Mouse (Mus musculus) adrenal gland, postnatal 36 days (tissue): Measurements from ENCODE around the gene Oprd1. TPM values are rescaled to one million over a fixed set of nuclear protein-coding genes. Genes with fewer than 3 reads are reported as not detected.

Source experiments
- DNase-seq, 2 experiments: peaks; one replicate each; pipeline ENCODE4 v3.0.0; 2021; ENCODE audit warnings: mixed read lengths in 1 of 2
- total RNA-seq, 2 experiments: library from RNA; stranded (reverse); gene quantifications; 2 replicates each; pipeline ENCODE4 v1.2.3; 2021

The Oprd1 gene
- total RNA-seq, 2 experiments from 2014 or later: 0.79 to 0.82 TPM

DNA sequence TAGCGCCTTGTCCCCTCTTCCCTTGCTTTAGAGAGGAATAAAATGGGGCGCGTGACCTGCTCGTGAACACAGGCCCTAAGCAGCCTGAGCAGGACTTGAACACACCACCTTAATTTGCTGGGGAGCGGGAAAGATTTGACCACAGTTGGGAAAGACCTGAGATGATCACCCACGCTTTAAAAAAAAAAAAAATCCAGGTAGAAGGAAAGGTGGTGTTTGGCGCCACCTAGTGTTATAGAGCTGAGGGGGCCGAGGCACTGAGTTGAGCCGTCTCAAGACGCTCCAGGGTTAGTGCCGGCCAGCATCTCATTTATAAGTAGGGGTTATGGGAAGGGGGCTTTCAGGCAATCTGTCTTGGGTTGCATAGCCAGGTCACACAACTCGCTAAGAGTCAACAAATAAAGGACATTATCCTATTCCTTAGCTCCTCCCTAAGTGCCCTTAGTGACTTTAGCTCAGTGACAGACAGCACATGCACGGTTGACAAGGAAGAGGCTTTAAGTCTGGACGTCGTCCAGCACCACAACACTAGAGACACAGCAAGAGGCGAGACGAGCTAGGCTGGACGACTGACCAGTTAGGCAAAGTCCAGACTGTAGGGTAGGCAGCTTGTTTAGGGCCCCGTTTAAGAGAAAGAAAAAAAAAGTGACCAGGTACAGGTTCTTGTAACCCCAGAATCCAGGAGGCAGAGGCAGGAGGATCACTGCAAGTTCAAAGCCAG lies 64.6 kb downstream of the Oprd1 start:
- peak; percentile 71 to 77 for DNase-seq

DNA sequence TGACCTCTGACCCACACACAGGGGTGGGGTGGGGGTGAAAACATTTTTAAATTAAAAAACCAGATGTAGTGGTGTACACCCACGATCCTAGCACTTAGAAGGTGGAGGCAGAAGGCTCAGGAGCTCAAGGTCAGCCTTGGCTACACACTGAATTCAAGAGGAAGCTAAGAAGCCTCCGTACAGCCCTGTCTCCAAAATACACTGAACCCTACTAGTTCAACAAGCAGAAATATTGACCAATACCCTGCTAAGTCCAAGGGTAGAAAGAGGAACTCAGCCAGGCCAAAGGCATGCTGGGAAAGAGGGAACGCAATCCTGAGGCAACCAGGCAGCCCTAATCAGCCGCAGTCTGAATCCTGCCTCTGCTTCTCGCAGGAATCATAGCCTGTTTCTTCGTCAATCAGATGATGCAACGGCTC lies 66.0 kb downstream of the Oprd1 start:
- DNase-seq: peak; percentile 36 to 43

DNA sequence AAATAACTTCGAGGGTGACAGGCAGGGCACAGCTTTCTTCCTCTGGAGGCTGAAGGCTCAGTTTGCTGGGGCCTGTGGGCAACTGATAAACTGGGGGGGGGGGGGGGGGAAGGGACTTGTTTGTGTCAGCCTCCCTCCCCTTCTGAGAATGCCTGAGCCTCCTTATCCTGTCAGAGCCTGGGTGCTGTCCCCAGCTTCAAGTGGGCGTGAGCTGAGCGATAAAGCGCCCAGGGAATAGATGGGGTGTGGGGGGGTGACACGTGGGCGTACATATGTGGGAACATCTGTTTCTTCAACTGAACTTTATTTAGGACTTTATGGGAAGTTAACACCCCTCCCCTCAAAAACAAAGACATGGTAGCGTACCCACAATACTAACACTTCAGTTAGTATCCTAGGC lies 66.8 kb downstream of the Oprd1 start:
- DNase-seq: no peak

DNA sequence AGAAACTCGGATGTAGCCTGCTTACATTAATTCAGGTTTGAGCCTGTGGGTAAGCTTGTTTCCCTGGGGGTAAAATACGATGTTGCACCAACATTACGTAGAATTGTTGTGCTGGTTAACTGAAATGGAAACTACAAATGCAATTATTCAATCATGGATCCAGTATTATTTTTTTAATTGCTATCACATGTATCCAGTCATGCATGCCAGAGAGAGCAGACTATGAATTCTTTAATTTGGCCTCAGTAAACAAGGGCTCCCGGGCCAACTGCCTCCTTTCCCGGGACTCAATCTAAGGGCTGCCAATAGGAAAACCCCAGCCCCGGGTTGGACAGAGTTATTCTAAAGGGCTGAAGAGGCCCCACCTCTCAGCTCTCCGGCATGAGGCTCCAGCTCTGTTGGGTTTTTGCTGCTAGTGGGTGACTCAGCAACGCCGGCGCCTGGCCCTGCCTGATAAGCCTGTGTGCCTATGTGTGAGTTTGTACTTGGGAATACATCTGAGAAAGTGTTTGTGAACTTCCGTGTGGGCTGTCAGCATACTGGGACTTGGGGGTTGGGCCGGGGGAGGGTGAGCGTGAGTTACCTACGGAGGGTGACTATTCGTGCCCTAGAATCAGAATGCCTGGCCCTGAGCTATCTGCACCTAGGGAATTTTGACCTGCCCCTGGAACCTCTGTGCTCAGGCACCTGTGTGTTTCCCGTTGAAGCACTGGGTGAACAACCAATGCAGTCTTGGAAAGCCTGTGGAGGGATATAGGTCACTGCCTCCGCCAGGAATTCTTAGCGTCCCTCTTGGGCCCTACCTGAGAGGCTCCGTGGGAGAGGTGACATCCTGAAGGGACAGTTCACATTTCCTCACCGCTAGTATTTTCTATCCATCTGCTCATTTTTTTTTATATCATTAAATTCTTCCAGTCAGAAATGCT lies 67.5 kb downstream of the Oprd1 start:
- peak; percentile 73 to 74 for DNase-seq

DNA sequence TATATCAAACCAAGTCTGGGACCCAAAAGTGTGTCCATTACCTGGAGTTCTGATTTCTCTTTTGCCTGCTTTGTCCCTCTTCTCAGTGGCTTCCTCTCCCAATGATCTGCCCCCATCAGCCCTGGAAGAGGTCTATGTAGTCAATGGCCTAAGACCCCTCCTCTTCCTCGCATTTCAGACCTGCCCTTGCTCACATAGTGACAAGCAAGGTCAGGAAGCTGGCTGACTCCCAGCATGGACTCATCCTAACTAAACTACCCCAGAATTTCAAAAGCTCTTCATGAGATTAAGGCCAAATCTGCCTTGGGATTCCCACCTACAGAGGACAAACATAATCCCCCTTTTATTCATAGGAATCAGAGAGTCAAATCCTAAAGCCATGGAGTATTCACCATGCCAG lies 68.5 kb downstream of the Oprd1 start:
- peak; percentile 35 to 46 for DNase-seq

DNA sequence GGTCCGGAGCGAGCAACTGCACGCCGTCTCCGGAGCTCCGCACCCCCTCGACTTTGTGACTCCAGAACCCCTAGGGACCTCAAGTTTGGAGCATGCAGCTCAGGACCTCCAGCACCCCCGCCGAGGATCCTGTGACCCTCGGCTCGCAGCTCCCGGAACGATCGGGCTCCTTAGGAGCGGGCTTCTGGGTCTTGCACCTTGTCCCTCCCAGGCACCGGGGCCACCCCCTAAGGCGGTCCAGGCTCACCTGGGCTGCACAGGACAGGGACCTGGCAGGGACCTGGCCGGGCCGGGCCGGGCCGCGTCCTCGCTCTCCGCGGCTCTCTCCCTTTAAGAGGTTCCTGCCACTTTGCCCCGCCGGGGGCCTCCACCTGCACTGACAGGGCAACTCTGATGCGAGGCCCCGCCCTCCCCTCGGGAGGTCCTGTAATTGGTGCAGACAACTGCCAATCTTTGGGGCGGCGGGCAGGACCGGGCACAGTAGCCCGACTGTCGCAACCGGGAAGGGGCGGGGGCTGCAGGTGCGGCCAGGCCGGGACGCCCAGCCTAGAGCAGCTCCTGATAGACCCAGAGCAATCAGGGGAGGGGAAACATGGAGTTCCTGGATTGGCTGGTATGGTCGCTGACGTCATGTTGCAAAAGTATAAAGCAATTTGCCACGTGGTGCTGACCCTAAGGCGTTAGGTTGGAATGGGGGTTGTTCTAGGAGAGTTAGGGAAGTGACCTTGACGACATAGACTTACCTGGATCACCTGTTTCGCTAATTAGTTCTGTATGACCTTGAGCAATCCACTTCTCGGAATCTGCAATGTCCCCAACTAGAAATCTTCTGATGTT lies 69.1 kb downstream of the Oprd1 start, which contains the start of gene Epb41:
TSS of gene Epb41 (minus strand) at position 389 of the 837 bp plus-strand sequence.
- DNase-seq: peak; percentile 98 to 99

DNA sequence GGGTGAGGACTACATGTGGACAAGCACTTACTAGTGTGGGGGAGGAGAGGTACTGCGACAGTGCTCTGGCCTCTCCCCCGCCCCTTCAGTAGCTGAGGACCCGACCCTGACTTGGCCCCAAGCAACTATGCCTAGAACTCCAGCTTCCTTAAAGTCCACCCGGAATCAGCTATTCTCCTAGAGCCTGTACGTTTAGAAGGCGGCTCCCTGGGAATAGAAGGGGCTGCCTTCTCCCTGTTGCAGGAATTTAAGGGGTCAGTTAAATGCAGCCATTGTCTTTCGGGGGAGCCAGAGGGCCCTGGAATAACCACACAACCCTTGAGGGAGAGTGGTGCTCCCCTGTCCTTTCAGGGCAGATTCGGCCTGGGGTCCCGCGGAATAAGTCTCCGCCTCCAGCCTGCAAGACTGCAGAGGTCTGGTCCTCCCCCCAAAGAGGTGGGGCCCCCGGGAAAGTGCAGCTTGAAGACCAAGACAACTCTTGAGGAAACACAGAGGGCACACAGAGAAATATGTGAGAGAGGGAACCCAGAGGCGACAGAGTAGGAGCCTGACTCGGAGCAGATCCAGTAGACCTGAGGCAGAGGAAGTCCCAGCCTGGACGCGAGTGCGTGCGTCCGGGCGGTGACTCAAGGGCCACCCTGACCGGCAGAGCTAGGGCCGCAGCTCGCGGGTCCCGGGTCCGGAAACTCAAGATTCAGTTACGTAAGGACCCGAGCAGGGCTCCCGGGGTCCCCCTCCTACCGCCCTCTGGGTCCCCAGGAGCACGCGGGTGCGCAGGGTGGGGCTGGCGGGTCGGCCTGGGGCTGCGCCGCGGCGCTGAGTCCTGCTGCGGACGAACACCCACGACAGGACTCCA lies 70.0 kb downstream of the Oprd1 start, which contains the start of gene Gm10300:
TSS of gene Gm10300 (plus strand) at position 621 of the 856 bp plus-strand sequence.
- peak; percentile 68 to 72 for DNase-seq

DNA sequence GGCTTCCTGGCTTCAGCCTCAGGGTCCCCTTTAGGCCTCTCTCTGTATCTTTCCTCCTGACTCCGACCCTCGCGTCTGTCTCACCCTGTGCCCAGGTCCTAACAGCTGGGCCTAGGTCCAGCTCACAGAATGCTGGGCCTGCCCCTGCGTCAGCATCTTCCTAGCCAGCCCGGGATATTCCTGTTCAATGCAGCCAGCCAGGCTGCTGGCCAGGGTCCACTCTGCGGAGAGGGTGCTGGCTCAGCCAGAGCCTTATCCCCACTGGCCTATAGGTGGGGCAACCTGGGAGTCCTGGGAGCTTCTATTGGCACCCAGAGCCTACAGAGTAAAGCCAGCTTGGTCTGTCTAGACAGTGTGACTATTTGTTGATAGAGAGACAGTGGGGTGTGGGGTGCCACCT lies 71.3 kb downstream of the Oprd1 start:
- DNase-seq: peak in 1 of 2 experiments; percentile 37

DNA sequence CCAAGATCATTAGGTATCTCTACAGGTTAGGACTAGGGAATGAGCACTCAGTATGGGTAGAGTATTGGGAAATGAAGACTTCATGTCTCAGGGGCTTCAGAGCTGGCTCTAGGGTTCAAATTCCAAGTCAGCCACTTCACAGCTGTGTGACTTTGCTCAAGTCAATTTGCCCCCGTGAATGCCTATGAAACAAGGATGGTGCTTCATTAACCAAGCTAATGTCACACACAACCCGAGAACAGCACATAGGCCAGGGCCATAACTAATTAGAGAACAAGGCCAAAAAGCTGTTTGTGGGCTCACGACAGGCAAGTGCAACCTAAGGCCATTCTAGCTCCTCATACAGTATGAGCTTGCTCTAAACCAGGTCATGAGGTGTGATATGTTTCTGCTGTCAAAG lies 72.1 kb downstream of the Oprd1 start:
- no peak for DNase-seq

DNA sequence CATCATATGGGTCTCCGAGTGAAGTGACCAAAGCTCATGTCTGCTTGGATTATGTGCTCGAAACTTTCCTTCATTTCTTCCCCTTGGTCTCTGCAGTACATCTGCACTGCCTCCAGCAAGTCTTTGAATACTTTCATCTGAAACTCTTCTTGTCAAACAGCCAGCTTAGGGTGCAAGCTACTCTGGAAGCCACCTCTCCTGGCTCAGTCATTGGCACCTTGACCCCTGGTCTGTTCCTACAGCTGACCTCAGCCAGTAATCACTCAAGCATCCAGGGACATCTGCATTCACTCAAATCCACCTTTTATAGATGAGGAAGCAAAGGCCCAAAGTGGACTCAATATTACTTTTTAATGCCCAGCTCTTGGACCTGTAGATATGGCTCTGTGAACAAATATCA lies 72.6 kb downstream of the Oprd1 start:
- DNase-seq: no peak

DNA sequence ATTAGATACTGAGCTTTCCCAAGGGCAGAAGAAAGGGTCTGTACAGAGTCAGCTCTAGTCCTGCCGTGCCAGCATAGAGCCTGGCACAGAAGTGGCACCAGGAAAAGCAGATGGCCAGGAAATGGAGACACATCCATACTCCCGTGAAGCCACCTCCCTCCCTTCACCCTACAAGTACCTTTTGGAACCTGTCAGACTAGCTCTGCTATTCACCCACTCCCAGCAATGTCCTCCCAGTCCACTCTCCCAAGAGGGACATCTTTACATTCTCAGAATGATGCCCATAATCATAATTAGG lies 76.4 kb downstream of the Oprd1 start:
- no peak for DNase-seq

DNA sequence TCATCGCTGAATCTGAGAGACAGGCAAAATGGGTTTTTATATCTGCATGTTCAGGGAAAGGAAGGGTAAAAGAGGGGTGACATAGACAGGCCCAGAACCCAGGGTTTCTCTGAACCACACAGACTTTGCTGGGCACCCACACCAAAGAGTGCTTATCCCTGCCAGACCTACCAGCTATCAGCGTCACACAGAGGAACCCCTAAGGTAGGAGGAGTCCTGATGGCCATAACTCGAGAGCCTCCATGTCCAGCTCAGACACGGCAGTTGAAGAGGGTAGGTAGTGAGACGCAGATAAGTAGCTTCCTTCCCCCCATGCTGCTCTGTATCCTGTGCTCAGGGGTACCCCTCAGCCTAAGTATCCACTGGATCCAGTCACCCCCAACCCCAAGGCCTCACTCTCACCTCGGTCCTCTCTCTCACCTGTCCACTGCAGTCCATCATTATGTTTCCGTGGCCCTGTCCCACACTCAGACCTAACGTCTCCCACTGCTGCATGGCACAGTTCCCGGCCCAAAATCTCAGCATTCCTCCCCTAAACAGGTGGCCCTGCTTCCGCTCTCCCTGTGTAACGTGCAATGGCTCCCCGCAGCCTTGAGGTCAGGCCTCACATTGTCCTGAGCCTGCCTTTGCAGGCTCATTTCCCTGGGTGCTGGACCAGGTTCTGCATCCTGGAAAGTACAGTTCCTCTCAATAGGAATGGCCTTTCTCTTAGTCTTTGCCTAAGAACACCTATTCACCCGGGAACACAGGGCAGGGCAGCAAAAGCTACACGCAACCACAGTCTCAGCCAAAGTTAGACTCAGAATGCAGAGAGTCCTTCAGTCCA lies 77.0 kb downstream of the Oprd1 start:
- DNase-seq: no peak

DNA sequence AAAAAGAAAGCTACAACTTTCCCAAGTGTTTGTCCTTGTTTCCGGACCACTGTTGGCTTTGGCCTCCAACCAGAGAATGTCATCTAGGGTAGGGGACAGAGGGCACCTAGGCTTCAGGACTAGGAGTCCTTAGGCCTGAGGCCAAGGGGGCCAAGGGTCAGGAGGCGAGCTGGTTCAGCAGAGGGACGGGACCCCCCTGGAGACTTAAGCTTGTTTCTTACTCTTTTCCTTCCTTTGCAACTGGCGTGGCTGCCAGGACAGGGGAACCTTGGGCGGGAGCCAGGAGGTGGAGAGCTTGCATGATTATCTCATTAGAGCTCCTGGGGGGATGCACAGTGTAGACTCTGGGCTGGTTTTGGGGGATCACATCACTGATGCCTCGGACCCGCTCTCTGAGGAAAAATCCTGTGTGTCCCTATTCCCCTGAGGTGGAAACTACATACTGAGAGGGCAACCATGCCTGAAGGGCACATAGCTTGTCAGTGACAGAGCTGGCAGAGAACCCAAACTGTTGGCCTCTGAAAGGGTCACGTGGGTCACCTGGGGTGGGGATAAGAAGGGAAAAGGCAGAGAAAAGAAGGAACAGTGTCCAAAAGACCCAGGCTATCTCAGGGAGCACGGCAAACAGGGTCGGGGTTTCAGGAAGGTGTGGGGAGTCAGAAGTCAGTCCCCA lies 78.0 kb downstream of the Oprd1 start:
- DNase-seq: peak; percentile 77 to 84

DNA sequence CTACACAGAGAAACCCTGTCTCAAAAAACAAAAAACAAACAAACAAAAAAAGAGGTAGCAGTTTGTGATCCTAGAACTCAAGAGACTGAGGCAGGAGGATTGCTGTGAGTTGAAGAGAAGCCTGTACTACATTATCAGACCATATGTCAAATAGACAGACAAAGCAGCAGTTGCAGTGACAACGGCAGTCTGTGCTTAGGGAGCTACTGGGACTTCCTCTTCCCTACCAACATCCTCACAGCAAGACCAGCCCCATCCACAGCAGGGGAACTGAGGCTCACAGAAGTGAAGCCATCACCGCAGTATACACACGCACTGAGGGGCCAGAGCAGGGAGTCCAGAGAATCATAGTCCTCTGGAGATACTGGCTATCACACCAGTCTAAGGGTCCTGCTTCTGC lies 78.7 kb downstream of the Oprd1 start:
- no peak for DNase-seq

DNA sequence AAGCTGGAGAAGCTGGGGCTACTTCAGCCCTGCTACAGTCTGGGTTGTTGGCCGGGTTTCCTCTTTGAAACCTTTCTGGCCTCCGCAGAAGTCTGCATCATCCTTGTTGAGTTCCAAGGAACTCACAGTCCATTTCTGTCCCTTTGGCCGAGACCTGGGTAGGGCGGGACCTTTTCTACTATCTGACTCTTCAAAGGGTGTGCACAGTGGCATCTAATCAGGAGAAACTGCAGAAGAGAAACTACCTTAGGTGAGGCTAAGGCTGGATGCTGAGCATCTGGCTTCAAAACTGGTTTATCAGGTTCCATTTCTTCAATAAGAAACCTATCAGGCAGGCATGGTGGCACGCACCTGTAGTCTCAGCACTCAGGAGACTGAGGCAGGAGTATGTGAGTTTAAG lies 79.7 kb downstream of the Oprd1 start:
- DNase-seq: no peak

DNA sequence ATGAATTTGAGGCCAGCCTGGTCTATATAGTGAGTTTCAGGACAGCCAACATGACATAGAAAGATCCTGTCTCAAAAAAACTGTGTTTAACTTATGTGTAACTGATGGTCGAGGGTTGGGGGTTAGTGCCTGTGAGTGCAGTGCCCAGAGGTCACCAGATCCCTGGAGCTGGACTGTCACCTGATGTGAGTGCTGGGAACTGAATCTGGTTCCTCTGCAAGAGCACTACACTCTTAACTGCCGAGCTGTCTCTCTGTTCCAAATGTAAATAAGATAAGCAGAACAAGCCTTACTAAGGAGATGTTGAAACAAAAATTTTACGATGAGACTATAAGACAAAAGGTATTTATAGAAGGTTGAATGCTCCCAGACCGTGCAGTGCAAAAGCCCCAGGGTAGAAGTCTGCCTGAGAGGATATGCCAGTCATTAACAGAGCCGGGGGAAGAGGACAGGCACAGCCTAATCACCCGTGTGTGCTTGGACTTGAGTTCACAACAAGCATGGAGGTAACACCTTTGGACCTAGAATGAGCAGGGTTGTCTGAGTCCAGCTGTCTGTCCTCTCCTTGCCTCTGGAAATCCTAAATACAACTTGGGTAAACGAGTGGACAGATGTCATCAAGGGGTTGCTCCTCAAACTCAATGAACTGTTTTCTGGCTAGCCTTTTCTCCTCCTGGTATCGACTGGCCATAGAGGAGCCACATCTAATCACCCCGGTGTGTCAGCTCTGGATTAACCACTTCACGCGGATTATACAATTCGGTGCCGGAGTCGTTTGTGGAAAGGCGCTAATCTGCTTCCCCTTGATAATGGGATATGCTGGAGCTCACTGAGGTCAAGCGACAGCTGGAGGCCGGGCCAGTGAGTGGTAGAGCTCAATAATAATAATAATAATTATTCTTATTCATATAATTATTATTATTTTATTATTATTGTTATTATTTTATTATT lies 81.1 kb downstream of the Oprd1 start:
- no peak for DNase-seq

DNA sequence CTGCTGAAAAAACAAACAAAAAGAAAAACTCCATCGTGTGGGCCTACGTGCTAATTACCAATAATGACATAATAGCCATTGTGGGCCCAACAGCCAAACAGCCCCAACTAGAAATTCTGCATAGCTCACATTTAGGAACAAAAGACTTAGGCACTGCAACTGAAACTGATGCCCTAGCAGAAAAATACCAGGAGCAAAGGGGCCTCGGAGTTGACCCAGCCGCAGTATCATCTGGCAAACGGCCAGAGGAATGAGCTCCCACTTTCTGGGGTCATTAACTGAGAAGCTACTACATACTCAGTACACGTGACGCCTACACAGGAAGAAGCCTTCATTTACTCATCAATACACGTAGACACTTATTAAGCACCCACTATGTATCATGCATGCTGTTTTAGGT lies 82.0 kb downstream of the Oprd1 start:
- no peak for DNase-seq
